Comparison of ENCODE assay signal across 8 mouse cellular contexts in genomic region chr8:122937545-122938053, GRCm38 (mm10).
DNase-seq lines count a peak whose midpoint lies in the region; ATAC-seq and TF ChIP-seq lines count a peak whose summit lies in the region.

No protein-coding gene starts in this region.

- no peaks in the 10 kb centered on the region for H3K27me3 ChIP-seq in forebrain, embryonic 14.5 days (replicated peaks; ENCODE audit: control insufficient read depth, insufficient read depth, low read length)
- H3K27me3 ChIP-seq in forebrain, embryonic 10.5 days (ENCODE audit: poor library complexity, severe bottlenecking): no peaks in the 10 kb centered on the region
- no peaks in the 10 kb centered on the region for H3K27me3 ChIP-seq in lung, embryonic 16.5 days (ENCODE audit: control insufficient read depth, insufficient read depth, low read depth, low read length)
- H3K27me3 ChIP-seq in cerebellum, adult 2 months (ENCODE audit: control insufficient read depth, insufficient read depth, low read length): no peaks in the 10 kb centered on the region
- H3K27me3 ChIP-seq in liver, postnatal 0 days (ENCODE audit: insufficient read depth, low read length): no peaks in the 10 kb centered on the region

- H3K27ac ChIP-seq in forebrain, embryonic 14.5 days (ENCODE audit: low read depth, low read length): peak overlapping the region; percentile 9; the same call in 1 of the 2 replicates
- no peak overlapping the region for H3K27ac ChIP-seq in forebrain, embryonic 10.5 days
- no peak overlapping the region for H3K27ac ChIP-seq in lung, embryonic 16.5 days (ENCODE audit: low read length)
- peak overlapping the region; percentile 91 for H3K27ac ChIP-seq in cerebellum, adult 2 months (ENCODE audit: insufficient read depth, low read length)
- H3K27ac ChIP-seq in liver, postnatal 0 days (ENCODE audit: low read depth): peak overlapping the region; percentile 81

- TF ChIP-seq CTCF in cerebellum, adult 2 months (IDR thresholded peaks at IDR 0.05; ENCODE audit: borderline replicate concordance, insufficient read depth, low read depth, low read length): no peak
- no peak for TF ChIP-seq CTCF in liver, postnatal 0 days (IDR thresholded peaks at IDR 0.05; ENCODE audit: low read depth)

- ATAC-seq in forebrain, embryonic 14.5 days: no peak
- 0 out of 2 replicates have a peak, but pooled peaks have one; percentile 31 for ATAC-seq in lung, embryonic 16.5 days (ENCODE audit: low read depth)
- peak; percentile 73 for ATAC-seq in liver, postnatal 0 days

- no peaks in the 10 kb centered on the region for H3K9me3 ChIP-seq in forebrain, embryonic 14.5 days (replicated peaks; ENCODE audit: control insufficient read depth, low read length)
- H3K9me3 ChIP-seq in forebrain, embryonic 10.5 days: no peaks in the 10 kb centered on the region
- H3K9me3 ChIP-seq in lung, embryonic 16.5 days (ENCODE audit: control insufficient read depth, low read length): no peaks in the 10 kb centered on the region
- H3K9me3 ChIP-seq in liver, postnatal 0 days (ENCODE audit: low read length): no peaks in the 10 kb centered on the region

- no peak for TF ChIP-seq EP300 in liver, postnatal 0 days (IDR thresholded peaks at IDR 0.05; ENCODE audit: low read depth)

- no peak for DNase-seq in forebrain, embryonic 14.5 days (ENCODE audit: low spot score)
- DNase-seq in forebrain, embryonic 10.5 days (ENCODE audit: extremely low spot score, low spot score): no peak
- DNase-seq in lung, postnatal 14 days: no peak
- peak; percentile 57 to 81 for DNase-seq in cerebellum, adult 2 months
- DNase-seq in liver, postnatal 0 days: no peak
- no peak for DNase-seq in ovary, postnatal 36 days (ENCODE audit: low spot score)
- no peak for DNase-seq in left cerebral cortex, adult 9 months (ENCODE audit: low spot score in 2 of 2)

- no peak overlapping the region for H3K4me2 ChIP-seq in forebrain, embryonic 14.5 days (ENCODE audit: low read length)
- no peak overlapping the region for H3K4me2 ChIP-seq in lung, embryonic 16.5 days (ENCODE audit: low read depth, low read length)
- peak overlapping the region; percentile 6; the same call in 1 of the 2 replicates for H3K4me2 ChIP-seq in liver, postnatal 0 days (ENCODE audit: low read depth, low read length)

- H3K36me3 ChIP-seq in forebrain, embryonic 14.5 days (ENCODE audit: control insufficient read depth, insufficient read depth, low read length): no peaks in the 10 kb centered on the region
- H3K36me3 ChIP-seq in forebrain, embryonic 10.5 days (replicated peaks): peaks cover 12% of the 10 kb centered on the region
- H3K36me3 ChIP-seq in lung, embryonic 16.5 days (ENCODE audit: control insufficient read depth, insufficient read depth, low read length): no peaks in the 10 kb centered on the region
- no peaks in the 10 kb centered on the region; the same call in none of the 2 replicates for H3K36me3 ChIP-seq in liver, postnatal 0 days (replicated peaks; ENCODE audit: insufficient read depth, low read length)

- peaks cover 15% of the 10 kb centered on the region for H3K4me1 ChIP-seq in forebrain, embryonic 14.5 days (ENCODE audit: control insufficient read depth, insufficient read depth, low read length)
- peaks cover 18% of the 10 kb centered on the region for H3K4me1 ChIP-seq in forebrain, embryonic 10.5 days
- peaks cover 32% of the 10 kb centered on the region; the same call in 1 of the 2 replicates for H3K4me1 ChIP-seq in lung, embryonic 16.5 days (replicated peaks; ENCODE audit: control insufficient read depth, insufficient read depth, low read length)
- peaks cover 48% of the 10 kb centered on the region for H3K4me1 ChIP-seq in cerebellum, adult 2 months (ENCODE audit: control insufficient read depth, insufficient read depth, low read length)
- H3K4me1 ChIP-seq in liver, postnatal 0 days (ENCODE audit: insufficient read depth): peaks cover 57% of the 10 kb centered on the region

- no peak for TF ChIP-seq POLR2A in cerebellum, adult 2 months (IDR thresholded peaks at IDR 0.05; ENCODE audit: borderline replicate concordance, insufficient read depth, low read length)

- H3K4me3 ChIP-seq in forebrain, embryonic 14.5 days (ENCODE audit: low read depth, low read length): no peak overlapping the region
- H3K4me3 ChIP-seq in forebrain, embryonic 10.5 days: no peak overlapping the region
- H3K4me3 ChIP-seq in lung, embryonic 16.5 days (ENCODE audit: low read length): no peak overlapping the region
- no peak overlapping the region for H3K4me3 ChIP-seq in cerebellum, adult 2 months (replicated peaks; ENCODE audit: insufficient read depth, low read depth, low read length)
- H3K4me3 ChIP-seq in liver, postnatal 0 days (ENCODE audit: low read depth, low read length): no peak overlapping the region

- 84% methylated on average over 2 of the region's 2 CpGs for WGBS in forebrain, embryonic 14.5 days
- 91% methylated on average over 2 of the region's 2 CpGs for WGBS in forebrain, embryonic 10.5 days
- WGBS in lung, embryonic 16.5 days: 59% methylated on average over 2 of the region's 2 CpGs
- WGBS in cerebellum, adult 2 months: 33% methylated on average over 2 of the region's 2 CpGs
- WGBS in liver, postnatal 0 days (ENCODE audit: insufficient replicate concordance): 39% methylated on average over 2 of the region's 2 CpGs

- no peak overlapping the region for H3K9ac ChIP-seq in forebrain, embryonic 14.5 days (ENCODE audit: low read length)
- H3K9ac ChIP-seq in lung, embryonic 16.5 days (ENCODE audit: low read length): no peak overlapping the region
- no peak overlapping the region for H3K9ac ChIP-seq in liver, postnatal 0 days (replicated peaks)

Comparison
In these comparisons a context has a peak if more than half of its experiments do, and no peak if none do; other contexts are left out.
1. H3K27ac ChIP-seq: peak in forebrain, embryonic 14.5 days (single experiment), cerebellum, adult 2 months (single experiment) and liver, postnatal 0 days (single experiment); none in forebrain, embryonic 10.5 days (single experiment) and lung, embryonic 16.5 days (single experiment).
2. DNase-seq: peak in cerebellum, adult 2 months (2 of 2); none in forebrain, embryonic 14.5 days (single experiment), forebrain, embryonic 10.5 days (single experiment), lung, postnatal 14 days (single experiment), liver, postnatal 0 days (single experiment), ovary, postnatal 36 days (single experiment) and left cerebral cortex, adult 9 months (0 of 2).